ENCODE assay signal across 36 mouse cellular contexts in genomic region chrX:107393256-107393655, GRCm38 (mm10).
"Had no signal": no experiment of that assay in that cellular context is flagged by ENCODE, and none has a peak within 500 bp of the region (broad histone marks: within the 10 kb centered on the region; RNA-seq: fewer than 3 reads in every experiment).

No protein-coding gene starts in this region.

- H3K27me3 ChIP-seq: heart, embryonic 12.5 days; heart, embryonic 13.5 days; heart, embryonic 15.5 days; hindbrain, embryonic 12.5 days; hindbrain, embryonic 13.5 days; hindbrain, embryonic 15.5 days; intestine, embryonic 15.5 days; kidney, embryonic 15.5 days had no signal

- H3K4me1 ChIP-seq: heart, embryonic 10.5 days; heart, embryonic 12.5 days; heart, embryonic 13.5 days; heart, embryonic 15.5 days; hindbrain, embryonic 10.5 days; hindbrain, embryonic 12.5 days; hindbrain, embryonic 13.5 days; hindbrain, embryonic 15.5 days; intestine, embryonic 15.5 days; kidney, embryonic 15.5 days had no signal

- H3K9me3 ChIP-seq: heart, embryonic 10.5 days; heart, embryonic 12.5 days; heart, embryonic 13.5 days; heart, embryonic 15.5 days; hindbrain, embryonic 10.5 days; hindbrain, embryonic 12.5 days; hindbrain, embryonic 13.5 days; hindbrain, embryonic 15.5 days; intestine, embryonic 15.5 days; kidney, embryonic 15.5 days had no signal

- ATAC-seq: hindbrain, embryonic 16.5 days; hindbrain, postnatal 0 days; inflammation-experienced regulatory T-cells, adult 6 months; intestine, embryonic 15.5 days; intestine, embryonic 16.5 days; intestine, postnatal 0 days had no signal

- H3K4me3 ChIP-seq: heart, adult 2 months; heart, embryonic 10.5 days; heart, embryonic 12.5 days; heart, embryonic 13.5 days; heart, embryonic 15.5 days; hindbrain, embryonic 10.5 days; hindbrain, embryonic 12.5 days; hindbrain, embryonic 13.5 days; hindbrain, embryonic 15.5 days; intestine, embryonic 15.5 days; kidney, embryonic 15.5 days; layer of hippocampus, adult 2 months had no signal

- H3K9ac ChIP-seq: heart, embryonic 12.5 days; heart, embryonic 13.5 days; heart, embryonic 15.5 days; hindbrain, embryonic 12.5 days; hindbrain, embryonic 13.5 days; hindbrain, embryonic 14.5 days; hindbrain, embryonic 15.5 days; intestine, embryonic 15.5 days; kidney, embryonic 15.5 days had no signal

- H3K36me3 ChIP-seq: heart, embryonic 10.5 days; heart, embryonic 12.5 days; heart, embryonic 13.5 days; heart, embryonic 15.5 days; hindbrain, embryonic 10.5 days; hindbrain, embryonic 12.5 days; hindbrain, embryonic 13.5 days; hindbrain, embryonic 15.5 days; intestine, embryonic 15.5 days; kidney, embryonic 15.5 days had no signal

- H3K4me2 ChIP-seq: heart, embryonic 11.5 days; heart, embryonic 12.5 days; heart, embryonic 13.5 days; heart, embryonic 15.5 days; hindbrain, embryonic 12.5 days; hindbrain, embryonic 13.5 days; hindbrain, embryonic 14.5 days; hindbrain, embryonic 15.5 days; intestine, embryonic 15.5 days; kidney, embryonic 15.5 days had no signal

- DNase-seq: heart, adult 2 months; heart, postnatal 10 days; heart, postnatal 14 days; heart, postnatal 36 days; heart, postnatal 4 days; kidney, adult 11 months; kidney, adult 18-20 months; kidney, adult 2 months; kidney, adult 8-10 months; kidney, adult 9 months; kidney, postnatal 10 days; kidney, postnatal 14 days; kidney, postnatal 25 days; kidney, postnatal 36 days; kidney, postnatal 4 days; layer of hippocampus, adult 9-11 months; layer of hippocampus, postnatal 36 days had no signal

- H3K27ac ChIP-seq: heart, adult 2 months; heart, embryonic 10.5 days; heart, embryonic 13.5 days; heart, embryonic 15.5 days; hindbrain, embryonic 10.5 days; hindbrain, embryonic 12.5 days; hindbrain, embryonic 13.5 days; hindbrain, embryonic 14.5 days; hindbrain, embryonic 15.5 days; hindbrain, postnatal 0 days; intestine, embryonic 15.5 days; kidney, embryonic 15.5 days; kidney, postnatal 0 days; layer of hippocampus, adult 2 months had no signal
